Mouse (Mus musculus) C2C12 (cell line): ENCODE measurements at regions not wholly inside any gene's neighbourhood (a gene's known extent, or its start where the extent isn't known, plus 50 kb on each side); places are given as distances from the start of the nearest gene placed in this dataset.

ENCODE experiments used
- H3K27me3 ChIP-seq: one replicate; pipeline ENCODE4 v1.6.1; 2011; ENCODE audit not compliant: control insufficient read depth, insufficient read depth, insufficient read length
- H3K36me3 ChIP-seq: one replicate; pipeline ENCODE4 v1.6.1; 2011; ENCODE audit not compliant: control insufficient read depth, insufficient read depth
- H3K4me3 ChIP-seq: one replicate; pipeline ENCODE4 v1.5.1; 2011; ENCODE audit warnings: mild to moderate bottlenecking, control low read depth; ENCODE audit not compliant: poor library complexity, insufficient read depth, severe bottlenecking
- H3K79me2 ChIP-seq: one replicate; pipeline ENCODE4 v1.6.1; 2011; ENCODE audit not compliant: control insufficient read depth, insufficient read depth
- H3K79me3 ChIP-seq: one replicate; pipeline ENCODE4 v1.6.1; 2011; ENCODE audit warnings: low read depth, control low read depth
- H3ac ChIP-seq: one replicate; pipeline ENCODE3; 2011; ENCODE audit warnings: low read depth; ENCODE audit not compliant: control insufficient read depth, insufficient read length
- CEBPB ChIP-seq: IDR thresholded peaks from one replicate; pipeline ENCODE4 v1.6.1; 2011; ENCODE audit warnings: low read depth, mild to moderate bottlenecking, control low read depth, moderate library complexity
- CTCF ChIP-seq: IDR thresholded peaks from one replicate; pipeline ENCODE4 v1.5.1; 2011; ENCODE audit not compliant: control insufficient read depth, insufficient read depth, insufficient read length
- FOSL1 ChIP-seq: IDR thresholded peaks from one replicate; pipeline ENCODE4 v1.8.0; 2011; ENCODE audit warnings: mild to moderate bottlenecking, low read length; ENCODE audit not compliant: poor library complexity, insufficient read depth, severe bottlenecking
- MAX ChIP-seq: IDR thresholded peaks from one replicate; pipeline ENCODE4 v1.6.1; 2011; ENCODE audit warnings: mild to moderate bottlenecking, control low read depth
- MYOD1 ChIP-seq: IDR thresholded peaks from one replicate; pipeline ENCODE4 v1.6.1; 2011; ENCODE audit warnings: low read depth; ENCODE audit not compliant: control insufficient read depth, insufficient read length
- MYOG ChIP-seq: IDR thresholded peaks from one replicate; pipeline ENCODE4 v1.6.1; 2011; ENCODE audit not compliant: control insufficient read depth, insufficient read length; ENCODE audit errors: extremely low read depth
- USF1 ChIP-seq: IDR thresholded peaks from one replicate; pipeline ENCODE4 v1.6.1; 2011; ENCODE audit warnings: low read depth, mild to moderate bottlenecking, control low read depth, moderate library complexity

- no peaks in the 10 kb centered on the region for H3K36me3 ChIP-seq
- no peak overlapping the region for H3K4me3 ChIP-seq
- no peaks in the 10 kb centered on the region for H3K27me3 ChIP-seq
- H3K79me2 ChIP-seq, result no peaks in the 10 kb centered on the region
- H3ac ChIP-seq, result no peak overlapping the region
- TF ChIP-seq FOSL1, result no peak
- TF ChIP-seq USF1, result no peak
- no peak for TF ChIP-seq MYOG
- no peak for TF ChIP-seq CEBPB
- TF ChIP-seq MYOD1, result no peak
- no peak for TF ChIP-seq MAX
- TF ChIP-seq CTCF, result no peak
- no peaks in the 10 kb centered on the region for H3K79me3 ChIP-seq
These were observed 332.8 kb upstream of the Camk1g start for GRCm38 (mm10) chr1:193702707-193703419.

DNA sequence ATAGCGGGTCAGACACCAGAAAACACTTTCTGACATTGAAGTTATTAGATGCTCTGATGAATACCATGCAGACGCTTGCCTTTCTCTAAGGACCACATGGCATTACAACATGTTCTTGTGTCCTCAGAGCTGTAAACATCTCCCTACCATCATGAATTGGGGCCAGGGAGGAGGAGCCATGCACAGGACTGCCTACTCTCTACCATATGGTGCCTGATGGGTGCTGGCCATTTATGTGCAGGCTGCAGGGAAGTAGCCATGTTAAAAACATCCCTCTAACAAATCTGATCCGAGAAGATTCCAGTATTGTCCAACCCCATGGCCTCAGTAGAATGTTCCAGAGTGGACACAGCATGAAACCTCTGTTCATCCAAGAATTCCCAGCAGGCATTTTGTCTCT lies 330.1 kb upstream of the Camk1g start:
- TF ChIP-seq MAX (no peak), CEBPB (no peak), MYOD1 (no peak), USF1 (no peak), FOSL1 (no peak), CTCF (no peak), MYOG (no peak)
- Histone ChIP-seq H3K79me2 (no peaks in the 10 kb centered on the region), H3K4me3 (no peak overlapping the region), H3K79me3 (no peaks in the 10 kb centered on the region), H3K27me3 (no peaks in the 10 kb centered on the region), H3K36me3 (no peaks in the 10 kb centered on the region), H3ac (no peak overlapping the region)

DNA sequence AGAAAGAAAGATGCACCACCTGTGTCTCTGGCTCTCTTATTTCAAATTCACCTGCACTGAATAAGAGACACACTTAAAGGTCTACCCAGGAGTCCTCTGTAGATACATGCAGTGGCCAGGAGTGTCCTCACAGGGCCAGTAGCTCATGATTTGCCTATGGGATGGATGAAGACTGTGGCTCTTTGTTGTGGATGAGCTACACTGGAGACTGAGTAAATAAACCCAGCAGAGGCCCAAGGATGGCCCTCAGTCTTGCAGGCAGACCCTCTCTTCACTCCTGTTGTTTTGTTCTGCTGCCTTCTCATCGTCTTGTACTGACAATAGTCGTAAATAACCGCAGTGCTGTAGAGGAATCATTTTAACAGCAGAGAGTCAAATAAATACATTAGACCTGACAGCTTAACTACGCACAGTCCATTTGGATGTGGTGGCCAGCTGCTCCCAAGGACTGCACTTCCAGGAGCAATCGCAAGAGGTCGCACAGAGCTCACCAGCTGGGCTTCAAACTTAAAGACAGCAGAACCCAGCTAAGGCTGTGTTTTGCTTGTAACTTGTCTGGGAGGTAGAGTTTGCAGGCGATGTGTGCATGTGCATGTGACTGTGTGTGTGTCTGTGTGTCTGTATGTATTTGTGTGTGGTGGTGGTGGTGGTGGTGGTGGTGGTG lies 328.6 kb upstream of the Camk1g start:
- Histone ChIP-seq H3K79me3 (no peaks in the 10 kb centered on the region), H3K36me3 (no peaks in the 10 kb centered on the region), H3ac (no peak overlapping the region), H3K4me3 (no peak overlapping the region), H3K79me2 (no peaks in the 10 kb centered on the region), H3K27me3 (no peaks in the 10 kb centered on the region)
- TF ChIP-seq CEBPB (no peak), CTCF (peak; percentile 59)

DNA sequence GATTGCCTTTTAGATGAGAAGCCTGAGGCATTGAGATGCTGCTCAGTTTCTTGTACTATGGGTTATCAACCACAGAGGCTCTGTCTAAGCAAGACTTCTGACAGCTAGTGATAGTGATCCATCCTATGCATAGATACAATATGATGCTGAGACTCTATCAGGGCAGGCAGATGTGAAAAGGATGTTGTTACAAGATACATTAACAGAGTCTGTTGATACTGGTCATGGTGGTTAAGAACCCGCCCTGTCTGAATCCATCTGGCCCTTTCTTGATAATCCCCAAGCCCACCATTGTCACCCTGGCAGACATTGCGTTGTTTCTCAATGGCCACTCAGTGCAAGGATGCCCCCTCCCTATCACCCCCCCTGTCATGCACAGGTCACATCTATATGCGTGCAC lies 327.8 kb upstream of the Camk1g start:
- H3ac ChIP-seq, result no peak overlapping the region
- no peaks in the 10 kb centered on the region for H3K27me3 ChIP-seq
- no peak overlapping the region for H3K4me3 ChIP-seq
- H3K36me3 ChIP-seq, result no peaks in the 10 kb centered on the region
- H3K79me2 ChIP-seq, result no peaks in the 10 kb centered on the region
- no peaks in the 10 kb centered on the region for H3K79me3 ChIP-seq
- TF ChIP-seq FOSL1 (no peak), CTCF (no peak), MAX (no peak)

GRCm38 (mm10) chr1:193697001-193697400 lies 326.9 kb upstream of the Camk1g start:
- no peaks in the 10 kb centered on the region for H3K79me3 ChIP-seq
- no peak overlapping the region for H3K4me3 ChIP-seq
- H3K36me3 ChIP-seq, result no peaks in the 10 kb centered on the region
- no peak for TF ChIP-seq USF1
- TF ChIP-seq FOSL1, result no peak
- TF ChIP-seq MYOG, result no peak
- no peak for TF ChIP-seq MAX
- TF ChIP-seq MYOD1, result no peak
- TF ChIP-seq CTCF, result no peak
- no peak for TF ChIP-seq CEBPB
- H3ac ChIP-seq, result no peak overlapping the region
- H3K27me3 ChIP-seq, result no peaks in the 10 kb centered on the region
- H3K79me2 ChIP-seq, result no peaks in the 10 kb centered on the region

DNA sequence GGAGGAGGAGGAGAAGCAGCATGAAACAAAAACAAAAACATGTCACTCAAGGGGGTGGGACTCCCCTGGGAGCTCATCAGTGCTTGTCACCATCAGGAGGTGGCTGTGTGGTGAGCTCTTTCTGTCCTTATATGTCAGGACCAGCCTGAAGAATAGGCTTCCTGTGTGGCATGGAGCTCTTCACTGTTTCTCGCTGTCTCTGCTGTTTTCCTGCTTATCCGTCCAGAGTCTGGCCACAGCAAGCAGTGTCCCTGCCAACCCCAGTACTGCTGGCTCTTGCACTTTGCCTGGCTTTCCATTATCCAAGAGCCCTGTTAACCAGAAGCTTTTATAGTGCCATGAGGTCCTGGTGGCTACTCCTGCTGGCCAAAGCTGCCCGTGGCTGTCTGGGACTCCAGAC lies 322.9 kb upstream of the Camk1g start:
- Histone ChIP-seq H3ac (no peak overlapping the region), H3K36me3 (no peaks in the 10 kb centered on the region), H3K79me2 (no peaks in the 10 kb centered on the region), H3K4me3 (no peak overlapping the region), H3K79me3 (no peaks in the 10 kb centered on the region), H3K27me3 (no peaks in the 10 kb centered on the region)
- TF ChIP-seq MYOD1 (no peak), USF1 (no peak), CTCF (no peak), MAX (no peak), FOSL1 (no peak), CEBPB (no peak), MYOG (no peak)
